Mouse (Mus musculus): ENCODE results near the gene Lmntd1.

GRCm38 (mm10) chr6:145623141-145623540, 9.0 kb upstream of the Lmntd1 start:
- TF ChIP-seq CTCF (IDR thresholded peaks at IDR 0.05; ENCODE audit: low read depth, low read length) (no peak), POLR2A (IDR thresholded peaks at IDR 0.05; ENCODE audit: borderline replicate concordance, low read depth, low read length) (no peak)
